Mouse (Mus musculus): ENCODE measurements at regions not wholly inside any gene's neighbourhood (a gene's known extent, or its start where the extent isn't known, plus 50 kb on each side); places are given as distances from the start of the nearest gene placed in this dataset.

GRCm38 (mm10) chr16:87645526-87646434 lies 53.0 kb upstream of the Bach1 start:
- H3K9me3 ChIP-seq: no peaks in the 10 kb centered on the region
- H3K9ac ChIP-seq: no peak overlapping the region
- no peaks in the 10 kb centered on the region for H3K36me3 ChIP-seq (replicated peaks)
- 0 out of 2 replicates have a peak, but pooled peaks have one; percentile 45 for ATAC-seq (replicated peaks)
- H3K4me2 ChIP-seq: no peak overlapping the region
- H3K27ac ChIP-seq: no peak overlapping the region
- no peak overlapping the region for H3K4me3 ChIP-seq
- 55% methylated on average over 12 of the region's 12 CpGs for WGBS
- no peaks in the 10 kb centered on the region for H3K27me3 ChIP-seq (replicated peaks)
- no peaks in the 10 kb centered on the region for H3K4me1 ChIP-seq

GRCm38 (mm10) chr16:87646435-87647062 lies 52.2 kb upstream of the Bach1 start:
- Histone ChIP-seq H3K4me3 (no peak overlapping the region), H3K9me3 (no peaks in the 10 kb centered on the region), H3K4me2 (no peak overlapping the region), H3K27ac (no peak overlapping the region), H3K9ac (no peak overlapping the region), H3K4me1 (no peaks in the 10 kb centered on the region), H3K27me3 (replicated peaks) (no peaks in the 10 kb centered on the region), H3K36me3 (replicated peaks) (no peaks in the 10 kb centered on the region)
- no peak for ATAC-seq (replicated peaks)
- WGBS: 78% methylated on average over 9 of the region's 9 CpGs
